Comparison of ENCODE assay signal across 8 mouse cellular contexts in genomic region chr3:146914798-146915197, GRCm38 (mm10).
A peak's percentile ranks its signal among the peaks of the same experiment; 100 is the strongest.
DNase-seq lines count a peak whose midpoint lies in the region; ATAC-seq and TF ChIP-seq lines count a peak whose summit lies in the region.

No protein-coding gene starts in this region.

- H3K4me3 ChIP-seq in kidney, embryonic 14.5 days (ENCODE audit: low read length) = no peak overlapping the region
- H3K4me3 ChIP-seq in limb, embryonic 14.5 days (replicated peaks; ENCODE audit: low read length) = no peak overlapping the region

- TF ChIP-seq POLR2A in limb, embryonic 14.5 days (IDR thresholded peaks at IDR 0.05; ENCODE audit: borderline replicate concordance, extremely low read depth, insufficient read depth, insufficient read length) = no peak

- no peak overlapping the region for H3K9ac ChIP-seq in kidney, embryonic 14.5 days (ENCODE audit: low read depth, low read length)
- H3K9ac ChIP-seq in limb, embryonic 14.5 days (ENCODE audit: low read depth, low read length, severe bottlenecking) = no peak overlapping the region

- H3K4me1 ChIP-seq in kidney, embryonic 14.5 days (ENCODE audit: control insufficient read depth, insufficient read depth, low read length) = no peaks in the 10 kb centered on the region
- no peaks in the 10 kb centered on the region for H3K4me1 ChIP-seq in limb, embryonic 14.5 days (ENCODE audit: control insufficient read depth, insufficient read depth, low read length)

- no peak overlapping the region for H3K4me2 ChIP-seq in kidney, embryonic 14.5 days (replicated peaks; ENCODE audit: low read depth, low read length)
- H3K4me2 ChIP-seq in limb, embryonic 14.5 days (replicated peaks; ENCODE audit: low read depth, low read length, severe bottlenecking) = no peak overlapping the region

- WGBS in kidney, embryonic 14.5 days = 12% methylated on average over 12 of the region's 12 CpGs
- WGBS in limb, embryonic 14.5 days = 11% methylated on average over 12 of the region's 12 CpGs

- H3K27me3 ChIP-seq in kidney, embryonic 14.5 days (ENCODE audit: control insufficient read depth, insufficient read depth, low read length) = no peaks in the 10 kb centered on the region
- H3K27me3 ChIP-seq in limb, embryonic 14.5 days (ENCODE audit: control insufficient read depth, insufficient read depth, low read length) = no peaks in the 10 kb centered on the region
- no peaks in the 10 kb centered on the region for H3K27me3 ChIP-seq in splenic B cell, adult 2 months (ENCODE audit: control insufficient read depth, insufficient read depth, low read length, poor library complexity, severe bottlenecking)

- H3K9me3 ChIP-seq in kidney, embryonic 14.5 days (ENCODE audit: control insufficient read depth, low read length) = no peaks in the 10 kb centered on the region
- no peaks in the 10 kb centered on the region for H3K9me3 ChIP-seq in limb, embryonic 14.5 days (ENCODE audit: control insufficient read depth, low read length)

- H3K36me3 ChIP-seq in kidney, embryonic 14.5 days (ENCODE audit: control insufficient read depth, insufficient read depth, low read length) = no peaks in the 10 kb centered on the region
- H3K36me3 ChIP-seq in limb, embryonic 14.5 days (ENCODE audit: control insufficient read depth, insufficient read depth, low read length) = no peaks in the 10 kb centered on the region
- no peaks in the 10 kb centered on the region for H3K36me3 ChIP-seq in splenic B cell, adult 2 months (ENCODE audit: control insufficient read depth, insufficient read depth, low read length, poor library complexity, severe bottlenecking)

- DNase-seq in kidney, adult 11 months = peak; percentile 38
- peak; percentile 76 to 81 for DNase-seq in cerebellum, postnatal 36 days
- peak; percentile 52 to 62 for DNase-seq in gastrocnemius, adult 8-10 months (ENCODE audit: low spot score in 2 of 2)
- peak; percentile 76 for DNase-seq in kidney, adult 9 months
- peak; percentile 68 for DNase-seq in limb, embryonic 14.5 days (ENCODE audit: low spot score)
- peak; percentile 79 for DNase-seq in neural tube, embryonic 10.5 days (ENCODE audit: extremely low spot score, low spot score)
- peak; percentile 73 for DNase-seq in splenic B cell, adult 2 months (ENCODE audit: low read depth, low spot score)

- no peak overlapping the region for H3K27ac ChIP-seq in kidney, embryonic 14.5 days (ENCODE audit: low read depth, low read length)
- no peak overlapping the region for H3K27ac ChIP-seq in limb, embryonic 14.5 days (replicated peaks; ENCODE audit: low read depth, low read length)

- no peak for ATAC-seq in kidney, embryonic 14.5 days (ENCODE audit: low FRiP score, low TSS enrichment)
- ATAC-seq in limb, embryonic 14.5 days (ENCODE audit: low FRiP score, low read depth) = no peak
